Mouse (Mus musculus) ES-E14 (cell line): ENCODE results near the gene Fam129c. TPM values are rescaled to one million over a fixed set of nuclear protein-coding genes. Genes with fewer than 3 reads are reported as not detected.

Experiments
- DNase-seq: peaks from one replicate; pipeline ENCODE4 v3.0.0-alpha.2; 2013; ENCODE audit warnings: low read depth, low spot score
- H3K27ac ChIP-seq: 2 replicates; pipeline ENCODE4 v1.5.1; 2012; ENCODE audit warnings: low read depth, mild to moderate bottlenecking, low read length, moderate library complexity, mixed read lengths; ENCODE audit not compliant: poor library complexity, insufficient read depth, severe bottlenecking
- H3K36me3 ChIP-seq: 2 replicates; pipeline ENCODE4 v1.6.1; 2012; ENCODE audit warnings: mild to moderate bottlenecking, low read length, moderate library complexity, mixed read lengths; ENCODE audit not compliant: control insufficient read depth, poor library complexity, insufficient read depth, severe bottlenecking
- H3K4me1 ChIP-seq, 2 experiments: fragments of 150-350 bp in 1 of 2; sonication (generic) in 1 of 2; 2 replicates each; pipeline ENCODE4 v1.6.1; 2012; ENCODE audit warnings: low read length in 2 of 2, mild to moderate bottlenecking in 1 of 2, mixed read lengths in 1 of 2; ENCODE audit not compliant: control insufficient read depth in 2 of 2, insufficient read depth in 2 of 2, poor library complexity in 1 of 2
- H3K4me3 ChIP-seq, 2 experiments: fragments of 150-350 bp in 1 of 2; sonication (generic) in 1 of 2; 2 replicates each; pipeline ENCODE4 v1.5.1; 2012; ENCODE audit warnings: low read length in 2 of 2, low read depth in 1 of 2, mild to moderate bottlenecking in 1 of 2, mixed read lengths in 1 of 2; ENCODE audit not compliant: insufficient read depth in 1 of 2, poor library complexity in 1 of 2, severe bottlenecking in 1 of 2
- H3K9ac ChIP-seq: 2 replicates; pipeline ENCODE4 v1.6.1; 2012; ENCODE audit warnings: low read depth, mild to moderate bottlenecking, low read length, mixed read lengths; ENCODE audit not compliant: poor library complexity, insufficient read depth, severe bottlenecking
- H3K9me3 ChIP-seq: fragments of 150-350 bp; sonication (generic); 2 replicates; pipeline ENCODE4 v1.6.1; 2012; ENCODE audit warnings: low read depth, mild to moderate bottlenecking, low read length; ENCODE audit not compliant: control insufficient read depth, insufficient read depth
- CHD2 ChIP-seq: IDR thresholded peaks from 2 replicates; pipeline ENCODE4 v1.6.1; 2014; ENCODE audit warnings: mild to moderate bottlenecking, low read depth, low read length, inconsistent platforms
- HCFC1 ChIP-seq: IDR thresholded peaks from 2 replicates; pipeline ENCODE4 v1.6.1; 2012; ENCODE audit warnings: low read length, inconsistent platforms, borderline replicate concordance; ENCODE audit not compliant: insufficient read depth
- MAFK ChIP-seq: IDR thresholded peaks from 2 replicates; pipeline ENCODE4 v1.6.1; 2014; ENCODE audit warnings: mild to moderate bottlenecking, low read depth, low read length, inconsistent platforms; ENCODE audit not compliant: insufficient read depth
- ZC3H11A ChIP-seq: IDR thresholded peaks from 2 replicates; pipeline ENCODE4 v1.6.1; 2012; ENCODE audit warnings: low read depth, mild to moderate bottlenecking, inconsistent platforms, low read length, borderline replicate concordance
- ZNF384 ChIP-seq: IDR thresholded peaks from 2 replicates; pipeline ENCODE4 v1.6.1; 2012; ENCODE audit warnings: low read depth, low read length, inconsistent platforms
- in situ Hi-C, 2 experiments: fragments of 600-800 bp; cut with MboI; formaldehyde crosslinking; loops; one replicate each; pipeline ENCODE4 v1.15.1; 2025; ENCODE audit warnings: low sequenced_read_pairs in 2 of 2, inconsistent platforms in 1 of 2; ENCODE audit not compliant: unreplicated experiment in 2 of 2
- total RNA-seq: library from RNA; depleted of rRNA; stranded (reverse); fragments of 300-350 nt; gene quantifications from 2 replicates; pipeline ENCODE4 v1.2.3, GENCODE M21; 2012

The Fam129c gene
- total RNA-seq, 1 experiment = 9.0 TPM

DNA sequence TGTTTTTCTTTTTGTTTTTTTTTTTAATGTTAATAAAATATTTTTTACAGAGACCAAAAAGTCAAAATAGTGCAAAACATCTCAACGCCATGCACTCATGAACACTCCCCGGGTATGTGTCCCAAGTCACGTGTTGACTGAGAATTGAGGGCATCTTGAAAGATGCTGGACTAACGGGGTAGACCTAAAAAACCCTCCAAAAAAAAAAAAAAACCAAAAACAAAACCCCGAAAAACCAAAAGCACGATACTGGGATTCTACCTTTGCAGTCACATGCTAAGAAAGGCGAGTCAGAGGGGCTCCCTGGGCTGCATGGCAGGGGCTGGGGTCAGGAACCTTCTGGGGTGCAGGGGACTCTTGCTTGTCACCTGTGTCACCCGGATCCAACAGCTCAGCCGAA lies 29.3 kb downstream of the Fam129c start:
- Histone ChIP-seq H3K9me3 (peaks cover 4% of the 10 kb centered on the region; the same call in 1 of the 2 replicates), H3K9ac (no peak overlapping the region), H3K4me1 (peaks cover 2 to 30% of the 10 kb centered on the region in 2 experiments; a peak in 3 of 4 replicates), H3K27ac (no peak overlapping the region), H3K36me3 (peaks cover 33% of the 10 kb centered on the region), H3K4me3 (no peak overlapping the region)
- TF ChIP-seq MAFK = no peak
- in situ Hi-C loops = no loop called here
- no peak for DNase-seq

DNA sequence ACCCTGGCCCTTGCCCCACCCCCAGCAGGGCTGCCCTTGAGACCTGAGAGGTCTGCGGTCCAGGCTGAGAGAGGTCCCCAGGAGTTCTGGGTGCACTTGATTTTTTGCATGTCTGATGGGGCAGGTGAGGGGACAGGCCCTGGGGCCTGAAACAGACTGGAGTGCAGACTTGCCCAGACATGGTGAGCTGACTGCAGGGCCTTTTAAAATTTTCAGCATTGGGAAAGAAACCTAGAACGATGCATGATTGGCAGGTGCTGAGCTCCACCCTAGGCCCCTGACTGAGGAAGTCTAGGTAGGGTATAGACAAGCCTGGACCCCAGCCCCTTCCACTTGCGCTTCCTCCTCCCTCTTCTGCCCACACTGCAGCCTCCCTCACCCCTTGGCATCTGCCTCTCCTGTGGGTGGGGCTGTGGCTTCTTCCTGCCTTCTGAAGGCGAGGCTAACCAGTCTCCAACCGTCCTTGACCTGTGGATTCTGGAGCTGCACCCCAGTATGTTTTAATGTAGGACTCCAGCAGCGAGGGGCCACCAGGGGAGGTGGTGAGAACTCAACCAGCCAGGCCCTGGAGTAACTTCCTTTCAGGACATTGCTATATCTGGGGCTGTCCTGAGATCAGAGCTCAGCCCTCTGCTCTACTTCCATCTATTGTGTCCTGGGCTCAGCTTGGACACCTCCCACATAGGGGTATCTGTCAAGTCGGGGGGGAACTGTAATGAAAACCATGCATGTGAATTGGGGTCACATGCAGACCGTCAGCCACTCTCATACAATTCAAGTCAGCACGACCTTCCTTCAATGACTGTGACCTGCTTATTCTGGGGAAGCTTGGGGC lies 30.0 kb downstream of the Fam129c start:
- no peak overlapping the region for H3K9ac ChIP-seq
- DNase-seq = no peak
- H3K36me3 ChIP-seq = peaks cover 25% of the 10 kb centered on the region
- no peak overlapping the region for H3K4me3 ChIP-seq
- no peak overlapping the region for H3K27ac ChIP-seq
- H3K4me1 ChIP-seq = peaks cover 2 to 32% of the 10 kb centered on the region in 2 experiments; a peak in 3 of 4 replicates
- peaks cover 2% of the 10 kb centered on the region; the same call in 1 of the 2 replicates for H3K9me3 ChIP-seq
- no peak for TF ChIP-seq ZC3H11A
- no peak for TF ChIP-seq MAFK
- no peak for TF ChIP-seq CHD2
- TF ChIP-seq HCFC1 = no peak
- TF ChIP-seq ZNF384 = no peak
- in situ Hi-C loops = no loop called here

DNA sequence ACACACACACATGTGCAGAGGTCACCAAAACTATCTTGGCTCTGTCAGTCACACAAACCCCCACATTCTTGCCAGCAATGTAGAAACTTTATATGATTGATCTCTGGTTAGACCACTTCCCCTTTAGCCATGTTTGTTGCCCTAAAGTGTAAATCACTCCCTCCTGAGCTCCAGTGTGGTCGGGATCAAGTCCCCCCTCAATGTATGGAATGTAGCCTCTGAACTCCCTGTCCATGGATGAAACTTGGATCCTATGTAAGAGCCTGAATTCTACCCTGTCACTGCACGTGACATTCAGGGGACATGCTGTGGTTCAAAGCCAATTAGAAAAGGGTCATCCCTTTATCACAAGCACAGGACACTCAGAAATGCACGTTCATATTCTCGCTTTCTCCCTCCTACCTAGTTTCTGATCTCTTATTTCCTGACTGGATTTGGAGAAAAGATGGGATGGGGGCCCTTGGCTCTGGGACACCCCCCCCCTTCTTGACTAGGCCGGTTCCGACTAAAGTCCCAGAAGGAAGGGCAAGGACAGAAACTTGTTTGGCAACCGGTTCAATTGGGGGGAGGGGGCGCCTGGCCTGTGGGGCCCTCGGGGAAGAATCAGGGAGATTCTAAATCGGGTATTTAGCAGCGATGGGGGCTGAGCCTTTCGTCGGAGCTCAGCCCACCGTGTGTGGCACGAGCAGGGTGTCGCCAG lies 31.1 kb downstream of the Fam129c start:
- in situ Hi-C loops = no loop called here
- H3K4me1 ChIP-seq = peaks cover 2 to 38% of the 10 kb centered on the region in 2 experiments; a peak in 3 of 4 replicates
- peaks cover 15% of the 10 kb centered on the region for H3K36me3 ChIP-seq
- peak overlapping the region; percentile 53 for H3K9ac ChIP-seq
- TF ChIP-seq MAFK = no peak
- TF ChIP-seq ZC3H11A = no peak
- TF ChIP-seq CHD2 = no peak
- no peak for TF ChIP-seq HCFC1
- TF ChIP-seq ZNF384 = no peak
- DNase-seq = no peak
- peak overlapping the region; percentile 60 to 82 for H3K4me3 ChIP-seq
- H3K27ac ChIP-seq = no peak overlapping the region
- H3K9me3 ChIP-seq = no peaks in the 10 kb centered on the region

- TF ChIP-seq HCFC1 (peak; percentile 67; the same call in 1 of the 2 replicates), MAFK (no peak)
- H3K9me3 ChIP-seq = no peaks in the 10 kb centered on the region
- DNase-seq = peak; percentile 82
- H3K27ac ChIP-seq = peak overlapping the region; percentile 16; the same call in 1 of the 2 replicates
- in situ Hi-C loops = no loop called here
- H3K36me3 ChIP-seq = peaks cover 10% of the 10 kb centered on the region
- peak overlapping the region; percentile 78 for H3K9ac ChIP-seq
- peak overlapping the region; percentile 60 to 82 for H3K4me3 ChIP-seq
- H3K4me1 ChIP-seq = peaks cover 2 to 39% of the 10 kb centered on the region in 2 experiments; a peak in 3 of 4 replicates
Measured at GRCm38 (mm10) chr8:71629096-71629697, 31.7 kb downstream of the Fam129c start.
